Mouse (Mus musculus): ENCODE results near the gene Tmem144.

DNA sequence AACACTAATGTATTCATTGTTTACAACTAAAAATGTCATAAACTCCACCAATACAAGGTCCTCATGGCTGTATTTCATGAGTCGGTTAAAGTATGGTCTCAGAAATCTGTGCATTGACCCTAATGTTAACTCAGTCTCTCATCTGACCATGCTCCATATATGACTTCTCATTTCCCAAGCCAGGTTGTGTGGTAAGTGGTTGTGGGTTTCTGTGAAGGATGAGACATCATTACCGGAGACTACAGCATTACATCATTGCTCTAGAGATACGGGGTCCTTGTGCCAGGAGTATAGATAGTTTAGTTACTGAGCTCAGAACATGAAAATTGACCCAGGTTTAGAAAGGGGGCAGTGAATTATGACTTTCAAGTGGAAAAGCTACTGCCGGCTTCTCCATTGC is 63.0 kb downstream of the Tmem144 start:
- no peak for TF ChIP-seq CTCF (IDR thresholded peaks at IDR 0.05; ENCODE audit: extremely low read depth, insufficient read depth, low read length)
- no peak for TF ChIP-seq POLR2A (IDR thresholded peaks at IDR 0.05; ENCODE audit: extremely low read depth, insufficient read depth, low read length)

All from cortical plate, adult 2 months (tissue).